Mouse (Mus musculus) small intestine, adult 2 months (tissue): ENCODE data around the gene Best1.

Source experiments
- CTCF ChIP-seq: fragments of 200-500 bp; IDR thresholded peaks from 2 replicates; pipeline ENCODE4 v1.5.1; 2012; ENCODE audit warnings: low read depth, mild to moderate bottlenecking, control low read depth, inconsistent platforms, low read length, moderate library complexity, mixed read lengths; ENCODE audit not compliant: insufficient replicate concordance, insufficient read length; ENCODE audit errors: extremely low read depth
- POLR2A ChIP-seq: fragments of 200-500 bp; IDR thresholded peaks from 2 replicates; pipeline ENCODE4 v1.6.1; 2012; ENCODE audit warnings: low read depth, mild to moderate bottlenecking, control low read depth, inconsistent platforms, low read length, moderate library complexity

- TF ChIP-seq CTCF (no peak), POLR2A (no peak)
Measured at GRCm38 (mm10) chr19:9960769-9961168, 40.7 kb downstream of the Best1 start.
